Mouse (Mus musculus): Measurements from ENCODE around the gene Tedc2. TPM values are rescaled to one million over a fixed set of nuclear protein-coding genes. Genes with fewer than 3 reads are reported as not detected.

Tedc2 gene
- polyA plus RNA-seq, 1 experiment from 2014 or later = 6.1 TPM

- WGBS = 6% methylated on average over 37 of the region's 37 CpGs
- peak; percentile 48 for DNase-seq (ENCODE audit: low spot score)
- Histone ChIP-seq H3K27ac (replicated peaks) (peak overlapping the region; percentile 85), H3K9me3 (ENCODE audit: control insufficient read depth, low read length) (no peaks in the 10 kb centered on the region), H3K4me1 (replicated peaks; ENCODE audit: control insufficient read depth, insufficient read depth) (peaks cover 19% of the 10 kb centered on the region), H3K9ac (ENCODE audit: low read length) (peak overlapping the region; percentile 48; the same call in 1 of the 2 replicates), H3K4me3 (ENCODE audit: low read depth, low read length) (peak overlapping the region; percentile 34), H3K27me3 (ENCODE audit: control insufficient read depth, insufficient read depth, low read length) (peaks cover 3% of the 10 kb centered on the region; the same call in 1 of the 2 replicates), H3K36me3 (ENCODE audit: control insufficient read depth, insufficient read depth, low read length) (no peaks in the 10 kb centered on the region), H3K4me2 (replicated peaks; ENCODE audit: low read depth) (peak overlapping the region; percentile 69)
- ATAC-seq (ENCODE audit: low FRiP score, low TSS enrichment) = peak; percentile 12; the same call in 1 of the 2 replicates
- TF ChIP-seq CTCF (IDR thresholded peaks at IDR 0.05; ENCODE audit: low read depth) = 0 out of 2 replicates have a peak, but pooled peaks have one; percentile 12
- TF ChIP-seq EP300 (optimal IDR thresholded peaks at IDR 0.05) = no peak
Measured at GRCm38 (mm10) chr17:24211631-24212440, 8.8 kb downstream of the Tedc2 start.

- Histone ChIP-seq H3K27me3 (ENCODE audit: control insufficient read depth, insufficient read depth, low read length) (peaks cover 3% of the 10 kb centered on the region; the same call in 1 of the 2 replicates), H3K4me2 (replicated peaks; ENCODE audit: low read depth) (no peak overlapping the region), H3K9me3 (ENCODE audit: control insufficient read depth, low read length) (no peaks in the 10 kb centered on the region), H3K4me1 (replicated peaks; ENCODE audit: control insufficient read depth, insufficient read depth) (peaks cover 24% of the 10 kb centered on the region), H3K4me3 (ENCODE audit: low read depth, low read length) (no peak overlapping the region), H3K9ac (ENCODE audit: low read length) (no peak overlapping the region), H3K36me3 (ENCODE audit: control insufficient read depth, insufficient read depth, low read length) (no peaks in the 10 kb centered on the region), H3K27ac (replicated peaks) (peak overlapping the region; percentile 85; the same call in 1 of the 2 replicates)
- no peak for TF ChIP-seq EP300 (optimal IDR thresholded peaks at IDR 0.05)
- no peak for TF ChIP-seq CTCF (IDR thresholded peaks at IDR 0.05; ENCODE audit: low read depth)
- DNase-seq (ENCODE audit: low spot score) (no peak), ATAC-seq (ENCODE audit: low FRiP score, low TSS enrichment) (no peak)
- WGBS = 79% methylated on average over 3 of the region's 3 CpGs
Measured at GRCm38 (mm10) chr17:24210591-24210990, 10.1 kb downstream of the Tedc2 start.

- H3K27ac ChIP-seq (replicated peaks) = peak overlapping the region; percentile 87
- peaks cover 3% of the 10 kb centered on the region; the same call in 1 of the 2 replicates for H3K27me3 ChIP-seq (ENCODE audit: control insufficient read depth, insufficient read depth, low read length)
- ATAC-seq (ENCODE audit: low FRiP score, low TSS enrichment) (no peak), DNase-seq (ENCODE audit: low spot score) (no peak)
- WGBS = 56% methylated on average over 3 of the region's 3 CpGs
- peaks cover 25% of the 10 kb centered on the region for H3K4me1 ChIP-seq (replicated peaks; ENCODE audit: control insufficient read depth, insufficient read depth)
- no peak for TF ChIP-seq CTCF (IDR thresholded peaks at IDR 0.05; ENCODE audit: low read depth)
- no peak for TF ChIP-seq EP300 (optimal IDR thresholded peaks at IDR 0.05)
- no peak overlapping the region for H3K9ac ChIP-seq (ENCODE audit: low read length)
- H3K9me3 ChIP-seq (ENCODE audit: control insufficient read depth, low read length) = no peaks in the 10 kb centered on the region
- H3K36me3 ChIP-seq (ENCODE audit: control insufficient read depth, insufficient read depth, low read length) = no peaks in the 10 kb centered on the region
- no peak overlapping the region for H3K4me2 ChIP-seq (replicated peaks; ENCODE audit: low read depth)
- no peak overlapping the region for H3K4me3 ChIP-seq (ENCODE audit: low read depth, low read length)
Measured at GRCm38 (mm10) chr17:24209916-24210240, 10.8 kb downstream of the Tedc2 start.

- 3% methylated on average over 40 of the region's 43 CpGs for WGBS
- Histone ChIP-seq H3K4me2 (replicated peaks; ENCODE audit: low read depth) (peak within 1 kb of the TSS; percentile 95), H3K27me3 (ENCODE audit: control insufficient read depth, insufficient read depth, low read length) (peaks cover 3% of the 10 kb centered on the region; the same call in 1 of the 2 replicates), H3K4me3 (ENCODE audit: low read depth, low read length) (peak within 1 kb of the TSS; percentile 41), H3K9me3 (ENCODE audit: control insufficient read depth, low read length) (no peaks in the 10 kb centered on the region), H3K9ac (ENCODE audit: low read length) (peak within 1 kb of the TSS; percentile 71), H3K4me1 (replicated peaks; ENCODE audit: control insufficient read depth, insufficient read depth) (peaks cover 25% of the 10 kb centered on the region), H3K27ac (replicated peaks) (peak within 1 kb of the TSS; percentile 87), H3K36me3 (ENCODE audit: control insufficient read depth, insufficient read depth, low read length) (no peaks in the 10 kb centered on the region)
- TF ChIP-seq EP300 (optimal IDR thresholded peaks at IDR 0.05) = no peak
- no peak for TF ChIP-seq CTCF (IDR thresholded peaks at IDR 0.05; ENCODE audit: low read depth)
- DNase-seq (ENCODE audit: low spot score) (peak; percentile 66), ATAC-seq (ENCODE audit: low FRiP score, low TSS enrichment) (peak; percentile 35)
Measured at GRCm38 (mm10) chr17:24209043-24209915, 11.4 kb downstream of the Tedc2 start, which contains the start of gene Ntn3. Gene Ntn3, minus strand, starts transcription at chr17:24209531.

GRCm38 (mm10) chr17:24208641-24209042 lies 12.0 kb downstream of the Tedc2 start:
- H3K27ac ChIP-seq (replicated peaks) = peak overlapping the region; percentile 87
- ATAC-seq (ENCODE audit: low FRiP score, low TSS enrichment) = 0 out of 2 replicates have a peak, but pooled peaks have one; percentile 0
- peak overlapping the region; percentile 95 for H3K4me2 ChIP-seq (replicated peaks; ENCODE audit: low read depth)
- H3K4me1 ChIP-seq (replicated peaks; ENCODE audit: control insufficient read depth, insufficient read depth) = peaks cover 25% of the 10 kb centered on the region
- TF ChIP-seq CTCF (IDR thresholded peaks at IDR 0.05; ENCODE audit: low read depth) = no peak
- TF ChIP-seq EP300 (optimal IDR thresholded peaks at IDR 0.05) = no peak
- H3K9ac ChIP-seq (ENCODE audit: low read length) = peak overlapping the region; percentile 71
- H3K9me3 ChIP-seq (ENCODE audit: control insufficient read depth, low read length) = no peaks in the 10 kb centered on the region
- H3K27me3 ChIP-seq (ENCODE audit: control insufficient read depth, insufficient read depth, low read length) = peaks cover 3% of the 10 kb centered on the region; the same call in 1 of the 2 replicates
- DNase-seq (ENCODE audit: low spot score) = peak; percentile 26
- no peaks in the 10 kb centered on the region for H3K36me3 ChIP-seq (ENCODE audit: control insufficient read depth, insufficient read depth, low read length)
- 5% methylated on average over 29 of the region's 29 CpGs for WGBS
- H3K4me3 ChIP-seq (ENCODE audit: low read depth, low read length) = peak overlapping the region; percentile 41

Measured in stomach, postnatal 0 days (tissue).